In the genomic region with DNA sequence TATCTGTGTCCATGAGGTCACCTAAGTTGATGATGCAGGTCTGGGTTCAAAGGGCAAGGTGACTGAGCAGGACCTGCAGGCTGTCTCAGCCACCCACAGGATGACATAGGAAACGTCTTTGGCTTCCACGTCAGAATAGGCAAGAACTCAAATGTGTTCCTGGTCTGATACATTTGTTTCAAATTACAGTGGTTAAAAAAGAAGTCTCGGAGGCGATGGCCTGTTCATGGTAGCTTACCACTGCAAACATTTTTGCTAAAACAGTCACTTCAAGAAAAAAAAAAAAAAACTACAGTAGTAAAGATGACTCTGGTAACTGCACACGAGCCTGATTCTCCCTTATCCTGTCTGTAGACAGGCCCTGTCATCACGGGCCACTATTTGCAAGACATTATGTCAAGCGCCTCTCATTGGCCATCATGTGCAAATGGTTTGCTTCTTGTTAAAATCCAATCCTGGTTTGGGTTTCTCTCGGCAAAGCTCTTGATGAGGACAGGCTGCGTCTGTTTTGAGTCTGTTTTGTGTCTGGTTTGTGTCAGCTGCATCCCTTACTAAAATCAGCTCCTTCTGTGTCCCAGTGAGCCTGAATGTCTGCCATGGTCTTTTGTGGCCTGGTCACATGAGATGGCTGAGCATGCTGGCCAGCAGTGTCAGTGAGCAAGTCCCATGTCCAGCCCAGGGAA, we compare ENCODE assay signal across 11 mouse cellular contexts. TPM values are rescaled to one million over a fixed set of nuclear protein-coding genes. Genes with fewer than 3 reads are reported as not detected.
DNase-seq lines count a peak whose midpoint lies in the region; ATAC-seq and TF ChIP-seq lines count a peak whose summit lies in the region.
"Had no signal": no experiment of that assay in that cellular context is flagged by ENCODE, and none has a peak within 500 bp of the region (broad histone marks: within the 10 kb centered on the region; RNA-seq: fewer than 3 reads in every experiment).

No protein-coding gene starts in this region.

- H3K36me3 ChIP-seq in stomach, embryonic 14.5 days (ENCODE audit: control insufficient read depth, insufficient read depth, low read length) = no peaks in the 10 kb centered on the region
- H3K36me3 ChIP-seq in stomach, postnatal 0 days (ENCODE audit: control insufficient read depth, insufficient read depth, low read length) = no peaks in the 10 kb centered on the region
- H3K36me3 ChIP-seq in limb, embryonic 15.5 days = no peaks in the 10 kb centered on the region
- H3K36me3 ChIP-seq in hindbrain, embryonic 14.5 days (replicated peaks; ENCODE audit: control insufficient read depth, insufficient read depth) = no peaks in the 10 kb centered on the region
- H3K36me3 ChIP-seq: neural tube, embryonic 13.5 days had no signal

- H3K4me2 ChIP-seq in stomach, embryonic 14.5 days (replicated peaks; ENCODE audit: low read depth, low read length) = no peak overlapping the region
- H3K4me2 ChIP-seq in stomach, postnatal 0 days (replicated peaks; ENCODE audit: low read depth) = no peak overlapping the region
- no peak overlapping the region for H3K4me2 ChIP-seq in limb, embryonic 15.5 days
- no peak overlapping the region for H3K4me2 ChIP-seq in hindbrain, embryonic 14.5 days (replicated peaks)
- H3K4me2 ChIP-seq: neural tube, embryonic 13.5 days had no signal

- no peak overlapping the region for H3K4me3 ChIP-seq in stomach, embryonic 14.5 days (ENCODE audit: low read depth, low read length)
- no peak overlapping the region for H3K4me3 ChIP-seq in stomach, postnatal 0 days (ENCODE audit: low read depth, low read length)
- H3K4me3 ChIP-seq in limb, embryonic 15.5 days = no peak overlapping the region
- no peak overlapping the region for H3K4me3 ChIP-seq in hindbrain, embryonic 14.5 days (replicated peaks; ENCODE audit: low read length)
- H3K4me3 ChIP-seq: neural tube, embryonic 13.5 days had no signal

- no peak for TF ChIP-seq EP300 in stomach, postnatal 0 days (optimal IDR thresholded peaks at IDR 0.05)

- H3K27me3 ChIP-seq in stomach, embryonic 14.5 days (ENCODE audit: control insufficient read depth, insufficient read depth, low read length) = no peaks in the 10 kb centered on the region
- no peaks in the 10 kb centered on the region for H3K27me3 ChIP-seq in stomach, postnatal 0 days (ENCODE audit: control insufficient read depth, insufficient read depth, low read length)
- H3K27me3 ChIP-seq in limb, embryonic 15.5 days = 0 out of 2 replicates have a peak, but pooled peaks cover 3% of the 10 kb centered on the region
- no peaks in the 10 kb centered on the region for H3K27me3 ChIP-seq in hindbrain, embryonic 14.5 days (ENCODE audit: control insufficient read depth, insufficient read depth, low read length)
- H3K27me3 ChIP-seq: neural tube, embryonic 13.5 days had no signal

- 0 out of 2 replicates have a peak overlapping the region, but pooled peaks have one; percentile 33 for H3K27ac ChIP-seq in stomach, embryonic 14.5 days (ENCODE audit: low read length)
- no peak overlapping the region for H3K27ac ChIP-seq in stomach, postnatal 0 days (replicated peaks)
- H3K27ac ChIP-seq in limb, embryonic 15.5 days = peak overlapping the region; percentile 60
- no peak overlapping the region for H3K27ac ChIP-seq in hindbrain, embryonic 14.5 days
- H3K27ac ChIP-seq: neural tube, embryonic 13.5 days had no signal

- ATAC-seq in stomach, embryonic 14.5 days (ENCODE audit: insufficient number of reproducible peaks, insufficient read depth, low FRiP score, low read depth) = no peak
- ATAC-seq in stomach, postnatal 0 days (ENCODE audit: low FRiP score, low TSS enrichment) = no peak
- no peak for ATAC-seq in limb, embryonic 15.5 days (ENCODE audit: insufficient number of reproducible peaks, low FRiP score, low TSS enrichment, low read depth)
- ATAC-seq in cerebellum, adult (ENCODE audit: insufficient number of reproducible peaks, low FRiP score, low TSS enrichment) = no peak
- ATAC-seq in hindbrain, embryonic 14.5 days (ENCODE audit: low FRiP score) = no peak

- DNase-seq in stomach, postnatal 0 days (ENCODE audit: low spot score) = no peak
- peak; percentile 57 to 62 for DNase-seq in heart, adult 9 months (ENCODE audit: low spot score in 2 of 2)
- DNase-seq in layer of hippocampus, adult 9-11 months = no peak
- DNase-seq in thymus, postnatal 36 days = no peak
- DNase-seq in hindbrain, embryonic 14.5 days (ENCODE audit: low spot score) = no peak
- DNase-seq: kidney, adult 8-10 months; thymus, postnatal 4 days had no signal

- WGBS in stomach, embryonic 14.5 days = 54% methylated on average over 9 of the region's 9 CpGs
- 56% methylated on average over 9 of the region's 9 CpGs for WGBS in stomach, postnatal 0 days
- 33% methylated on average over 9 of the region's 9 CpGs for WGBS in limb, embryonic 15.5 days
- WGBS in hindbrain, embryonic 14.5 days = 85% methylated on average over 9 of the region's 9 CpGs

- no peak overlapping the region for H3K9ac ChIP-seq in stomach, embryonic 14.5 days (replicated peaks; ENCODE audit: low read depth, low read length)
- H3K9ac ChIP-seq in stomach, postnatal 0 days (ENCODE audit: low read length) = no peak overlapping the region
- H3K9ac ChIP-seq in limb, embryonic 15.5 days = no peak overlapping the region
- no peak overlapping the region for H3K9ac ChIP-seq in hindbrain, embryonic 14.5 days
- H3K9ac ChIP-seq: neural tube, embryonic 13.5 days had no signal

- no peaks in the 10 kb centered on the region for H3K9me3 ChIP-seq in stomach, embryonic 14.5 days (ENCODE audit: control insufficient read depth, low read depth, low read length)
- H3K9me3 ChIP-seq in stomach, postnatal 0 days (ENCODE audit: control insufficient read depth, low read length) = no peaks in the 10 kb centered on the region
- H3K9me3 ChIP-seq in limb, embryonic 15.5 days = no peaks in the 10 kb centered on the region
- H3K9me3 ChIP-seq in hindbrain, embryonic 14.5 days (ENCODE audit: control insufficient read depth, low read length) = no peaks in the 10 kb centered on the region
- H3K9me3 ChIP-seq: neural tube, embryonic 13.5 days had no signal

- TF ChIP-seq CTCF in stomach, postnatal 0 days (IDR thresholded peaks at IDR 0.05; ENCODE audit: low read depth) = no peak

- peaks cover 10% of the 10 kb centered on the region; the same call in 1 of the 2 replicates for H3K4me1 ChIP-seq in stomach, embryonic 14.5 days (ENCODE audit: control insufficient read depth, insufficient read depth, low read length)
- H3K4me1 ChIP-seq in stomach, postnatal 0 days (replicated peaks; ENCODE audit: control insufficient read depth, insufficient read depth) = 0 out of 2 replicates have a peak, but pooled peaks cover 4% of the 10 kb centered on the region
- peaks cover 43% of the 10 kb centered on the region for H3K4me1 ChIP-seq in limb, embryonic 15.5 days
- peaks cover 14% of the 10 kb centered on the region for H3K4me1 ChIP-seq in hindbrain, embryonic 14.5 days (replicated peaks; ENCODE audit: control insufficient read depth, insufficient read depth, low read length)

RNA-seq across cellular contexts. Expression of a gene that starts 59.2 kb away (rescaled TPM):
- 48.3 and 49.7 TPM in 2 replicates for polyA plus RNA-seq in stomach, embryonic 14.5 days (2014; fragmentation: Nextera tagmentation; extraction: Ambion mirVana)
- polyA plus RNA-seq in stomach, postnatal 0 days (2015; fragmentation: Nextera tagmentation; extraction: Ambion mirVana) = 14.0 and 15.5 TPM in 2 replicates
- 73.6 and 80.7 TPM in 2 replicates for polyA plus RNA-seq in limb, embryonic 15.5 days (2015; fragmentation: Nextera tagmentation; extraction: Ambion mirVana)
- 64.0 and 66.1 TPM in 2 replicates for polyA plus RNA-seq in hindbrain, embryonic 14.5 days (2014; fragmentation: Nextera tagmentation; extraction: Ambion mirVana)

Comparison
In these comparisons a context has a peak if more than half of its experiments do, and no peak if none do; other contexts are left out.
1. H3K27ac ChIP-seq: peak in stomach, embryonic 14.5 days (single experiment) and limb, embryonic 15.5 days (single experiment); none in stomach, postnatal 0 days (single experiment) and hindbrain, embryonic 14.5 days (single experiment).
2. DNase-seq: peak in heart, adult 9 months (2 of 2); none in stomach, postnatal 0 days (single experiment), layer of hippocampus, adult 9-11 months (single experiment), thymus, postnatal 36 days (0 of 2) and hindbrain, embryonic 14.5 days (single experiment).